Mouse (Mus musculus) heart, adult 8-10 months (tissue): ENCODE data around the gene Cfap43. TPM values are rescaled to one million over a fixed set of nuclear protein-coding genes. Genes with fewer than 3 reads are reported as not detected.

ENCODE experiments used
- DNase-seq: peaks from one replicate; pipeline ENCODE4 v3.0.0; 2022; ENCODE audit warnings: low spot score
- microRNA-seq: library from miRNA; unstranded; fragments of <30 nt; microRNA quantifications from one replicate; pipeline ENCODE4 v1.2.0, GENCODE M21; 2022
- total RNA-seq, 4 experiments: library from RNA; stranded (reverse); gene quantifications; 2 replicates each; pipeline ENCODE4 v1.2.4; 2022

The Cfap43 gene
- total RNA-seq, 4 experiments from 2014 or later, result 0.08 to 0.23 (median 0.22) TPM; not detected in 1

DNA sequence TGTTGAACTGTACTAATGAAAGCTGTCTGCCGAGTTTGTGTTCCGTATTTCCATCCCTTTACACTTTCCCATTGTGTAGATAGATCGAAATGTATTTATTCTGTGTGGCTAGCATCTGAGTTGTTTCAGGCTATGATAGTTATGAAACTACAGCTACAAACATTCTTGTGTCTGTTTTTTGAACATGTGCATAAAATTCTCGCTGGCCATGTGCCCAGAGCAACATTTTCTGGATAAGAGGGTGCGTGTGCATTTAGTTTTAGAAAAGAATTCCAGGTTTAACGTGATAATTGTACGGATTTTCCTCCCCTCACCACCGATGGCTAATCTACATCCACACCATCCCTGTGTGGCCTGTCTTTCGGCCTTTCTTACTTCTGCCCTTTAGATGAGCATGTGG, 205.6 kb downstream of the Cfap43 start:
- no peak for DNase-seq

DNA sequence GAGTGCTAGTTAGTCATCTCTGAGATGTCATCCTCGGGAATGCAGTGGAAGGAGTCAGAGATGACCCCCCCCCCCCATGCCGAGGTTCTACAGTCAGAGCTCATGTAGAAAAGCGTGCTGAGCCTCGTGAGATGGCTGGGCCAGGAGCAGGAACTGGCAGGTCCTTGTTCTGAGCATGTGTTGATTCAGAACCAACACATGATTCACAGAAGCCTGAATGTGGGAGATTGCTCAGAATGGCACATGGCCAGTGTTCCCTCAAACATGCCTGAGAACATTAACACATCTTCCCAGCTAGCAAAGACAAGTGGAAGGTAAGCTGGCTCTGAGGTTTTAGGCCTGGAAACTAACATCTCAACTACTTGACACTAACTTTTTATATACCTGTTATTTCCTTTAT, 208.7 kb downstream of the Cfap43 start:
- no peak for DNase-seq

DNA sequence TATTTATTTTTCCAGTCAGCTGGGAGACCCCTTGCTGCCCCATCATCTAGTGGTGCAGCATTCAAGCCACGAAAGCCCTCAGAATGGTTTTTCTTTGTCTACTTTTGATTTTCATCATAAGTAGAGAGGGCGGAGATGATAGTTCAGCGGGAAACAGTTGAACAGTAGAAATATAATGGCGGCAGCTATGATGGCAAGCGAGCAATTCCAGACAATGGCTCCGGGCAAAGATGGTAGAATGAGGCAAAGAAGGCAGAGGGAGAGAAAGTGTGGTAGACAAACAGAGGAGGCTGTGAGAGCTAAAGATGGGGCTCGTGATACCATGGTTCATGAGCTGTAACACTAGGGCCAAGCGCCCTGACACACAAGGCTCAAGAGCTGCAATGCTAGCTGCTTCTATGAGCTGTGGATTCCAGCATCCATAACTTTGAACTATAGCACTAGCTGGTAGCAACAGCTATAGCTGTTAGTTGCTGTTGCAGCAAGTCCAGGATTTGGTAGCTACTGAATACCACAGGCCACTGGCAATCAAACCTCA, 213.2 kb downstream of the Cfap43 start:
- DNase-seq, result no peak

DNA sequence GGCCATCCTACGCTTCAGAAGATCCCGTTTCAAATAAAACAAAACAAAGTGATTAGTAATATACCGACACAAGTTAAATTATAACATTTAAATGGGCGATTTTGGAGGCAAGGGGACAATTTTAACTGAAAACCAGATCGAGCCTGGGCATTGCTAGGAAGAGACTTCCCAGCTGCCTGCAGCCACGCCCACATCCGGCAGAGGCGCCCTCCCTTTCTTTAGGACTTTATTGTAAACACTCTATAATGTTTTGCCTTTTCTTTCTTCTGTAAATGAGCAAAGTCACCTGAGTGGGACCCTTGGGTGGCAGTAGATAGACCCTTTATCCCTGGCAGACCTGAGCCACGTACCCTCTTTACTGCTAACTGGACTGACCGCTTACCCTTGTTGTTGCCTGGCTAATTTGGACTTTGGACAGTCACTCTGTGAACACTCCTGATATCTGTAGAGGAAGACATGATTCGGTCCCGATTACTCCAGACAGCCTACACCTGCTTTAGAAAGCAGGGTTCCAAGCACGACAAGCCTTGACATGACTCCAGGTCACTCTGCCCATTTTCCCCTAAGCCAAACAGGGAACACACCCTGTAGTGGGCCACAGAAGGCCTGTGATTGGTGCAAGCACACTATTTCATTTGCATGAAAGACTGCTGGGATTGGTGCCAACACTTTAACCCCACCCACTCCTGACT, 213.9 kb downstream of the Cfap43 start:
- DNase-seq, result no peak

DNA sequence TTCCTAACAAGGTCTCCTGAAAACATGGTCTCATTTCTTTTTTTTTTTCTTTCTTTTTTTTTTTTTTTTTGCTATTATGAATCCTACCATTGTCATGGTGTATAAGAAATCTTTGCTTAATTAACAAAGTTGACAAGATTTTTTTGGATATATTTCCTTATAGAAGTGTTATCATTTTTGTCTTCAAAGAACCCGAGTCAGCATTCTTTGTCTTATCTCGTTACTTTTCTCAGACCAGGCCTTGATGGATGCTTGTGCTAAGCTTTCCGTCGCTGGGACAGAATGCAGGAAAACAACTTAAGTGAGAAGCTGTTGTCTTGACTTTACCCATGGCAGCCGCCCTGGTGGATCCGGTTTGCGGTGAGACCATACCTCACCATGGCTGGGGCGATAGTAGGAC, 218.6 kb downstream of the Cfap43 start:
- no peak for DNase-seq

DNA sequence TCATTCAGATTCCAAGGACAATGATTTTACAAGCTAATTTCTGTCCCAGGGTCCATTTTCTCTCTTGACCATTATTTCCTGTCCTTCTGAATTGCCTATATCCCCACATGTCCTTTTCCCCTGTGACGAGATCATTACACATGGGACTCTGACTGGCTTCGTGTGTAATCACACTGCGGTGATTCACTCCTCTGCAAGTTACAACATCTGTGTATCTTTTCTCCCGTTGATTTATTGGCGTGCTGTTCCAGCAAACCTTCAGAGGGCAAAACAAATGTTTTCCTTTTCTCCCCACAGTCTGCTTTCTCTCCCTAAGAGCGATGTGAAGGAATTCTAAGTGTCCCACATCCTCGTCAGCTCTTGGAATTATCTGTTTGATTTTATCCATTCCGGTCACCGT, 219.3 kb downstream of the Cfap43 start:
- peak; percentile 9 for DNase-seq

DNA sequence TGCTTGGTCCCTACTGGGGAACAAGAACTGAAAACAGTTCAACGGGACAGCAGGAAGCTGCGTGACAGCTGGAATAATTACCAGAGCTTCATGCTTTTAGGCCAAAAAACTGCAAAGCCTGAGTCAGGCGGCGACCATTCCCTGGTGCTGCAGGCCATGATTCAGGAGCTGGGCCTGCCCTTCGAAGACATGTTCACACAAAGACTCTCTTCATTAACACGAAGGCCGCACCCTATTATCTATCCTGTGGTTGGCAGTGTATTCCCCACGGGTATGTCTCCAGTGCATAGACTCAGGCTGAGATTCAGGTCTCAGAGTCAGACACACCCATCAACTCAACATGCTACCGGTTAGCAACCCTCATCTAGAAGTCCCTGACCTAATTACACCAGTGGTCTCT, 220.8 kb downstream of the Cfap43 start:
- no peak for DNase-seq

DNA sequence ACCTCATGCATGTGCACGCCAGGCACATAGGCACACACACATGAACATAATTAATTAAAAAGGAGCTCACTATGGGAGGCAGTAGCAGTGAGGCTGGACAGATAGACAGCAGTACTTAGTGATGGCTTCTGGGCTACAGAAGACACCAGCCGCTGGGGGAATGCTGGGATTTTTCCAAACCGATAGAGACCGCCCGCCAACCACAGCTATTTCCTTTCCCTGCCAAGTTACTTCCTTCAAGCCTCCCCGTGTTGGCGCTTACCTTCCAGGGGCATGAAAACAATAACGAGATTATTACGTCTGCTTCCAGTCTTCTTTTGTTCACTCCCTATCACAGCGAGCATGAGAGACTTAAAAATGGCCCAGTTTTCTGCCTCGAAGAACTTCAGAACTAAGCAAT, 222.0 kb downstream of the Cfap43 start:
- no peak for DNase-seq

DNA sequence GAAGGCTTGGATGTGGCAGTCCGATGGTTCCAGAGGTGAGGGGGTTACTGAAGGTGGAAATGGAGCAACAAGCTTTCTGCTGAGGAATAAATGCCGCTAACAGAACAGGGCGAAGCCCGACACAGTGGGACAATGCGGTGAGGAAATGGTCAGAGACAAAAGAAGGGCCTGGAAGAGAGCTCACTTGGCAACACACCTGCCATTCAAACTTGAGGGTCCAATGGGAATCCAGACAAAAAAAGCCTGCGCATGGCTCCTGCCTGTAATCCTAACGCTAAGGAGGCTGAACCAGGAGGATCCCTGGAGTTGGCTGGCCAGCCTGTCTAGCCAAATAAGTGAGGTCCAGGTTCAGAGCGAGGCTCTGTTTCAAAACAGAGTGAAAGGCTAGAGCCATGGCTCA, 222.7 kb downstream of the Cfap43 start:
- no peak for DNase-seq

DNA sequence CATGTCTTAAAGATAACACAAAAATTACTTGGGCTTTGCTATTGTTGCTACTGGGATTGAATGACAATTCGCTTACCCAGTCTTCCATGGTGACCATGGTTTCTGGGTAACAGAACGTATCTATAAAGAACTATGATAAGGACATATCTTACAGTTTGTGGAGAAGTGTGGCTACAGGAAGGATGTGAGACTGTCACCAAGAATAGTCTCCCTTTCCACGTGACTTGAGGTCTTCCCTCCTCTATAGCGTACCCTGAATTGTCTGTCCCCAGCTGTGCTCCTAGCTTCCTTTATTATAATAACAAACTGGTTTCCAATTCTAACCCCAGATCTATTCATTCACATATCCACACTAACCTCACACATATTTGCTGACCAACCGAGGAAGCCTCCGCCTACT, 223.4 kb downstream of the Cfap43 start:
- no peak for DNase-seq

DNA sequence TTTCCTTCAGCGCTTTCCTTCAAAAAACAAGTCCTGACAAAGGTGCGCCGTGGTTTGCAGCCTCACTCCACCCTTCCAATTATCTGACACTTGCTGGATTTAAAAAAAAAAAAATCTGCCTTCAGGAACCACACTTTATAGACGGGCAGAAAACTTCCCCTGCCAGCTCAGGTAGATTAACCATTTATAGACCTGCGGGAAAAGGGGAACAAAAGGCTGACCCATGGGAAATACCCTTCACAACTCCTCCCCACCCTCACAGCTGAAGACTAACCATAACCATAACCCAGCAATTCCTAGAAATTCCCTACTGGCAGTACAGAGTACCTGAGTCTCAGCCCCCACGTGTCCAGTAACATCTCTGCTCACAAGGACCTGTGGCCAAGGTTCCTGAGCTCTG, 227.1 kb downstream of the Cfap43 start, which contains the start of gene Col17a1:
Gene Col17a1 (minus strand): TSS at position 101 of the 400 bp plus-strand sequence.
- no peak for DNase-seq

DNA sequence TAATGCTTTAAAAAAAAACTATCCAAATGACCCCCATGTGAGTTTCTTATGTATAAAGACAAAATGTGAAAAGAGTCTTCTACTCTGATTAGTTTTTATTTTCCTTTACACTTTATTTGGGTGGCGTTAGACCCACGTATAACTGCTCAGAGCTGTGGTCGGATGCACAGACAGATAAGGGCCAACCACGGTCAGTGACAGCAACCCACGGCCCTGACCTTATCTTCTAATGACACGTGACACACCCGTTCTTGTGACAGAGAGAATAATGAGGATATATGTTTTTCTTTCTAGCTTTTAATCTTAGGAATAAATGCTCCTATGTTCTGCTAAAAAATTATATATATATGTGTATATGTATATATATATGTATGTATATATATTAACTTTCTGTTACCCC, 229.5 kb downstream of the Cfap43 start:
- no peak for DNase-seq

Small RNAs within 50 kb of the gene (microRNA-seq; reads per million reads assigned to microRNA genes)
- gene Gm22240, result not detected
- gene Mir8090, result not detected

Other genes starting within 250 kb of the Cfap43 start
- not detected for gene Col17a1, start 227.2 kb downstream of the Cfap43 start, total RNA-seq
- gene Sfr1, start 187.6 kb downstream of the Cfap43 start, total RNA-seq, result 10 to 100 TPM; 66.5 to 80.7 (median 72.1) TPM
- gene Gsto1, start 64.3 kb downstream of the Cfap43 start, total RNA-seq, result 100 to 1,000 TPM; 186 to 266 (median 222) TPM
- 1 to 10 TPM; 2.3 to 3.5 (median 2.5) TPM for gene Gsto2, start 53.8 kb downstream of the Cfap43 start, total RNA-seq
- 10 to 100 TPM in 2 of 4 experiments, 1 to 10 TPM in 2; 8.1 to 15.4 (median 11.5) TPM for gene Itprip, start within 50 bp of the Cfap43 start, total RNA-seq
- gene Cfap58, start 18.4 kb upstream of the Cfap43 start, total RNA-seq, result 1 to 10 TPM; 1.2 to 2.9 (median 1.9) TPM